Mouse (Mus musculus): Measurements from ENCODE around the gene Fosb. TPM values are rescaled to one million over a fixed set of nuclear protein-coding genes. Genes with fewer than 3 reads are reported as not detected.

The Fosb gene
- polyA plus RNA-seq, 1 experiment from 2014 or later: 0.27 TPM

GRCm38 (mm10) chr7:19314033-19314432, 4.2 kb upstream of the Fosb start:
- H3K9me3 ChIP-seq (replicated peaks; ENCODE audit: control insufficient read depth, low read length): no peaks in the 10 kb centered on the region
- no peak overlapping the region for H3K9ac ChIP-seq (ENCODE audit: low read length)
- no peak overlapping the region for H3K4me2 ChIP-seq (ENCODE audit: low read depth, low read length)
- H3K4me1 ChIP-seq (ENCODE audit: control insufficient read depth, insufficient read depth, low read length): peaks cover 8% of the 10 kb centered on the region; the same call in 1 of the 2 replicates
- no peaks in the 10 kb centered on the region; the same call in none of the 2 replicates for H3K27me3 ChIP-seq (ENCODE audit: control insufficient read depth, insufficient read depth, low read length)
- no peak overlapping the region for H3K4me3 ChIP-seq (replicated peaks; ENCODE audit: low read length)
- ATAC-seq (ENCODE audit: insufficient read depth, low FRiP score): no peak
- 47% methylated on average over 5 of the region's 5 CpGs for WGBS
- no peak overlapping the region for H3K27ac ChIP-seq (ENCODE audit: low read length)
- H3K36me3 ChIP-seq (ENCODE audit: control insufficient read depth, insufficient read depth, low read length): no peaks in the 10 kb centered on the region

GRCm38 (mm10) chr7:19311991-19312390, 2.1 kb upstream of the Fosb start:
- no peak for ATAC-seq (ENCODE audit: insufficient read depth, low FRiP score)
- Histone ChIP-seq H3K9me3 (replicated peaks; ENCODE audit: control insufficient read depth, low read length) (no peaks in the 10 kb centered on the region), H3K9ac (ENCODE audit: low read length) (no peak overlapping the region), H3K4me2 (ENCODE audit: low read depth, low read length) (no peak overlapping the region), H3K36me3 (ENCODE audit: control insufficient read depth, insufficient read depth, low read length) (no peaks in the 10 kb centered on the region), H3K27me3 (ENCODE audit: control insufficient read depth, insufficient read depth, low read length) (peaks cover 4% of the 10 kb centered on the region), H3K27ac (ENCODE audit: low read length) (no peak overlapping the region), H3K4me3 (replicated peaks; ENCODE audit: low read length) (no peak overlapping the region), H3K4me1 (ENCODE audit: control insufficient read depth, insufficient read depth, low read length) (peaks cover 11% of the 10 kb centered on the region)
- WGBS: 34% methylated on average over 4 of the region's 4 CpGs

GRCm38 (mm10) chr7:19309278-19309883, 470 bp downstream of the Fosb start:
- H3K27me3 ChIP-seq (ENCODE audit: control insufficient read depth, insufficient read depth, low read length): peaks cover 25% of the 10 kb centered on the region
- under 1% methylated on average over 48 of the region's 48 CpGs for WGBS
- H3K4me2 ChIP-seq (ENCODE audit: low read depth, low read length): peak overlapping the region; percentile 100
- H3K4me3 ChIP-seq (replicated peaks; ENCODE audit: low read length): peak overlapping the region; percentile 73
- peak overlapping the region; percentile 19; the same call in 1 of the 2 replicates for H3K27ac ChIP-seq (ENCODE audit: low read length)
- no peak for ATAC-seq (ENCODE audit: insufficient read depth, low FRiP score)
- H3K4me1 ChIP-seq (ENCODE audit: control insufficient read depth, insufficient read depth, low read length): peaks cover 11% of the 10 kb centered on the region
- peak overlapping the region; percentile 74 for H3K9ac ChIP-seq (ENCODE audit: low read length)
- H3K36me3 ChIP-seq (ENCODE audit: control insufficient read depth, insufficient read depth, low read length): no peaks in the 10 kb centered on the region
- no peaks in the 10 kb centered on the region for H3K9me3 ChIP-seq (replicated peaks; ENCODE audit: control insufficient read depth, low read length)

GRCm38 (mm10) chr7:19308454-19309277, 1.2 kb downstream of the Fosb start:
- ATAC-seq (ENCODE audit: insufficient read depth, low FRiP score): peak; percentile 89
- H3K4me3 ChIP-seq (replicated peaks; ENCODE audit: low read length): peak overlapping the region; percentile 73
- no peaks in the 10 kb centered on the region for H3K36me3 ChIP-seq (ENCODE audit: control insufficient read depth, insufficient read depth, low read length)
- no peaks in the 10 kb centered on the region for H3K9me3 ChIP-seq (replicated peaks; ENCODE audit: control insufficient read depth, low read length)
- under 1% methylated on average over 58 of the region's 58 CpGs for WGBS
- peak overlapping the region; percentile 78 for H3K27ac ChIP-seq (ENCODE audit: low read length)
- peaks cover 16% of the 10 kb centered on the region for H3K4me1 ChIP-seq (ENCODE audit: control insufficient read depth, insufficient read depth, low read length)
- peaks cover 29% of the 10 kb centered on the region for H3K27me3 ChIP-seq (ENCODE audit: control insufficient read depth, insufficient read depth, low read length)
- peak overlapping the region; percentile 100 for H3K4me2 ChIP-seq (ENCODE audit: low read depth, low read length)
- H3K9ac ChIP-seq (ENCODE audit: low read length): peak overlapping the region; percentile 75

GRCm38 (mm10) chr7:19307739-19308453, 2.0 kb downstream of the Fosb start:
- Histone ChIP-seq H3K4me2 (ENCODE audit: low read depth, low read length) (peak overlapping the region; percentile 100), H3K9me3 (replicated peaks; ENCODE audit: control insufficient read depth, low read length) (no peaks in the 10 kb centered on the region), H3K9ac (ENCODE audit: low read length) (peak overlapping the region; percentile 75), H3K4me1 (ENCODE audit: control insufficient read depth, insufficient read depth, low read length) (peaks cover 17% of the 10 kb centered on the region), H3K4me3 (replicated peaks; ENCODE audit: low read length) (peak overlapping the region; percentile 73), H3K27me3 (ENCODE audit: control insufficient read depth, insufficient read depth, low read length) (peaks cover 37% of the 10 kb centered on the region), H3K27ac (ENCODE audit: low read length) (peak overlapping the region; percentile 78), H3K36me3 (ENCODE audit: control insufficient read depth, insufficient read depth, low read length) (no peaks in the 10 kb centered on the region)
- peak; percentile 57 for ATAC-seq (ENCODE audit: insufficient read depth, low FRiP score)
- WGBS: 2% methylated on average over 18 of the region's 18 CpGs

- 63% methylated on average over 25 of the region's 25 CpGs for WGBS
Observed at GRCm38 (mm10) chr7:19306819-19307738, 2.8 kb downstream of the Fosb start.

GRCm38 (mm10) chr7:19305796-19306765, 3.8 kb downstream of the Fosb start:
- ATAC-seq (ENCODE audit: insufficient read depth, low FRiP score): no peak
- H3K27ac ChIP-seq (ENCODE audit: low read length): no peak overlapping the region
- no peak overlapping the region for H3K4me3 ChIP-seq (replicated peaks; ENCODE audit: low read length)
- no peaks in the 10 kb centered on the region for H3K9me3 ChIP-seq (replicated peaks; ENCODE audit: control insufficient read depth, low read length)
- no peak overlapping the region for H3K4me2 ChIP-seq (ENCODE audit: low read depth, low read length)
- no peak overlapping the region for H3K9ac ChIP-seq (ENCODE audit: low read length)
- 52% methylated on average over 16 of the region's 16 CpGs for WGBS
- peaks cover 45% of the 10 kb centered on the region for H3K27me3 ChIP-seq (ENCODE audit: control insufficient read depth, insufficient read depth, low read length)
- no peaks in the 10 kb centered on the region for H3K36me3 ChIP-seq (ENCODE audit: control insufficient read depth, insufficient read depth, low read length)
- peaks cover 24% of the 10 kb centered on the region for H3K4me1 ChIP-seq (ENCODE audit: control insufficient read depth, insufficient read depth, low read length)

More at GRCm38 (mm10) chr7:19306819-19307738, 2.8 kb downstream of the Fosb start:
- Histone ChIP-seq H3K36me3 (ENCODE audit: control insufficient read depth, insufficient read depth, low read length) (no peaks in the 10 kb centered on the region), H3K27ac (ENCODE audit: low read length) (no peak overlapping the region), H3K9me3 (replicated peaks; ENCODE audit: control insufficient read depth, low read length) (no peaks in the 10 kb centered on the region), H3K27me3 (ENCODE audit: control insufficient read depth, insufficient read depth, low read length) (peaks cover 43% of the 10 kb centered on the region), H3K4me2 (ENCODE audit: low read depth, low read length) (peak overlapping the region; percentile 100; the same call in 1 of the 2 replicates), H3K4me1 (ENCODE audit: control insufficient read depth, insufficient read depth, low read length) (peaks cover 17% of the 10 kb centered on the region), H3K9ac (ENCODE audit: low read length) (peak overlapping the region; percentile 43; the same call in 1 of the 2 replicates), H3K4me3 (replicated peaks; ENCODE audit: low read length) (no peak overlapping the region)
- no peak for ATAC-seq (ENCODE audit: insufficient read depth, low FRiP score)
